Mouse (Mus musculus): ENCODE results near the gene Nrip1. TPM values are rescaled to one million over a fixed set of nuclear protein-coding genes. Genes with fewer than 3 reads are reported as not detected.

The Nrip1 gene
- total and polyA plus RNA-seq, 3 experiments = not detected

DNA sequence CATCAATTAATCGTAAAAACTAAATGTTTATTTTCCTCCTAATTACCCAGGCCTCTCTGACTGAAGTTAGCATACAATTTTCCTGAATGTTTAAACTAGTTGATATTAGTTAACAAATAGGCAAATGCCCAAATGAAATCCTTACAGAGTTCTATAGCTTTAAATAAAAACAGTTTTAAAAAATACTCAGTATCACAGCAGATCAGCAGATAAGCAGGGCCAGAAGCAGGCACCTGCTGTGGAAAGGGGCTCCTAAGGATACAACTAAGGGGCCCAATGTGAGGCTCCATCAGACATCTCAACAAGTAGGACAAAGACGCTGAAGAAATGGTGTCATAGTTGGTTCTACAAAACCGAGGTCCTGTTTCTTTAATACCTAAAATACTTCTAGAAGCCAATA lies 58.0 kb downstream of the Nrip1 start:
- H3K36me3 ChIP-seq (replicated peaks in 1 of 2; ENCODE audit: control insufficient read depth in 1 of 2, insufficient read depth in 1 of 2, low read length in 1 of 2) = no peaks in the 10 kb centered on the region
- no peak overlapping the region for H3K4me2 ChIP-seq (ENCODE audit: insufficient read depth, low read depth, poor library complexity, severe bottlenecking)
- TF ChIP-seq TBP (conservative IDR thresholded peaks at IDR 0.05; ENCODE audit: low read depth, low read length) = no peak
- no peak for TF ChIP-seq ELF1 (IDR thresholded peaks at IDR 0.05; ENCODE audit: low read depth, low read length)
- TF ChIP-seq CTCF (conservative IDR thresholded peaks at IDR 0.05 in 1 of 2, IDR thresholded peaks at IDR 0.05 in 1 of 2; ENCODE audit: low read depth in 2 of 2, low read length in 2 of 2) = no peak
- no peak for TF ChIP-seq SMC3 (IDR thresholded peaks at IDR 0.05; ENCODE audit: low read depth, low read length)
- no peak for TF ChIP-seq KAT2A (IDR thresholded peaks at IDR 0.05; ENCODE audit: insufficient replicate concordance, low read length)
- no peak for TF ChIP-seq RCOR1 (conservative IDR thresholded peaks at IDR 0.05; ENCODE audit: low read depth, low read length)
- TF ChIP-seq ZMIZ1 (IDR thresholded peaks at IDR 0.05; ENCODE audit: low read depth, low read length) = no peak
- TF ChIP-seq CHD2 (IDR thresholded peaks at IDR 0.05; ENCODE audit: low read length) = no peak
- no peak for TF ChIP-seq MAZ (IDR thresholded peaks at IDR 0.05; ENCODE audit: low read depth, low read length)
- TF ChIP-seq NELFE (IDR thresholded peaks at IDR 0.05; ENCODE audit: low read depth, low read length) = no peak
- TF ChIP-seq HCFC1 (IDR thresholded peaks at IDR 0.05; ENCODE audit: low read depth, low read length) = no peak
- TF ChIP-seq ZKSCAN1 (IDR thresholded peaks at IDR 0.05; ENCODE audit: borderline replicate concordance, low read depth, low read length) = no peak
- no peak for TF ChIP-seq MXI1 (IDR thresholded peaks at IDR 0.05; ENCODE audit: low read depth, low read length)
- TF ChIP-seq USF2 (conservative IDR thresholded peaks at IDR 0.05; ENCODE audit: low read depth, low read length) = no peak
- no peak for TF ChIP-seq EP300 (IDR thresholded peaks at IDR 0.05; ENCODE audit: low read length)
- no peak for TF ChIP-seq ZNF384 (IDR thresholded peaks at IDR 0.05; ENCODE audit: low read depth, low read length)
- TF ChIP-seq ZC3H11A (IDR thresholded peaks at IDR 0.05; ENCODE audit: low read depth, low read length) = no peak
- no peak for TF ChIP-seq GABPA (IDR thresholded peaks at IDR 0.05; ENCODE audit: insufficient replicate concordance, low read depth, low read length)
- TF ChIP-seq MAFK (IDR thresholded peaks at IDR 0.05; ENCODE audit: insufficient replicate concordance, low read length) = no peak
- no peak overlapping the region for H3K27ac ChIP-seq (ENCODE audit: insufficient read depth, low read depth)
- no peaks in the 10 kb centered on the region for H3K27me3 ChIP-seq (replicated peaks)
- H3K9me3 ChIP-seq (replicated peaks; ENCODE audit: low read length) = peaks cover 77% of the 10 kb centered on the region
- no peaks in the 10 kb centered on the region for H3K79me2 ChIP-seq (replicated peaks; ENCODE audit: control insufficient read depth, extremely low read depth, insufficient read depth, poor library complexity, severe bottlenecking)
- H3K9ac ChIP-seq (ENCODE audit: insufficient read depth, low read depth) = no peak overlapping the region
- in situ Hi-C loops (cut with MboI; ENCODE audit: low pct_ligation_motif_present, low pct_unique_long_range_greater_than_20kb, low sequenced_read_pairs) = no loop called here
- dilution Hi-C loops (cut with MboI; ENCODE audit: extremely low pct_ligation_motif_present, extremely low pct_unique_long_range_greater_than_20kb, low sequenced_read_pairs) = no loop called here
- H3K4me1 ChIP-seq (ENCODE audit: control insufficient read depth in 1 of 2, insufficient read depth in 2 of 2) = no peaks in the 10 kb centered on the region
- no peak for DNase-seq (ENCODE audit: extremely low read depth)
- H3K4me3 ChIP-seq (replicated peaks in 1 of 3; ENCODE audit: low read depth in 2 of 3, low read length in 2 of 3, poor library complexity in 1 of 3) = no peak overlapping the region

DNA sequence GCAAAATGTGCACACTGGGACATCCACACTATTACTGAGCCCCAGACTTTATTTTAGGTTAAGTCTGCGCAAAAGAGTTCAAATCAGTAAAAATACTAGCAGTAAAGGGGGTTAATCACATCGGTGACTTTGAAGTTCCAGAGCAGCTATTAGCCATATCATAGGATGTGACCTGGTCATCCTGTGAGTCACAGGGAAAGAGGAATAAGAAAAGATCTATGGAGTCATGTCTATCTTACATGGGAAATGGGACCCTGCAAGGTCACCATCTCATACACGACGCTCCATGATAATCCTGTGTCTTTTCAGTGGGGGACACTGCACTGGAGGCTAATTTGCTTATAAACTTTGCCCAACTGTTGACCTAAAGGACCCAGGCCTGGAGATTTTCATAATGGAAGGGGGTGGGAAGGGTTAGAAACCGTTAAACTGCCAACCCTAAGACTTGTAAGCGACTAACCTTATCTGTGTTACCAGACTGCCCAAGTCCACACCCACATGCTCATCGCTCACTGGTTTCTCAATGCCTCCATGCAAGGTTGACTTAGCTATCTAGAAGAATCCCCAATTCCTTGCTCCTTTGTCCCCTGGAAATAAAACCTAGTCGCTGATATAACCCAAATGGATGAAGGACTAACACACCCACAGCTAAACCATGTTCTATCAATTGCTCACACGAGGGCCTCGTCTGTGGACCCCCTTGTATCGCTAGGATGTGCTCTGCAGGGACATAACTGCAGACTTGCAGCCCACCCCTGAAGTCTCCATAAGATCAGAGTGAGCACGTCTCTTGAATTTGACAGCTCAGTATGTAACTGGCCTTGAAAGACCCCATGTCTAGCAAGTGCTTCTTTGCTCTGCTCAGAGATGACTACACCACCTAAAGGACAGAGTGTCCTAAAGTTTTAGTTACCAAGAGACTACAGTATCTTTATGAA lies 59.3 kb downstream of the Nrip1 start:
- in situ Hi-C loops (cut with MboI; ENCODE audit: low pct_ligation_motif_present, low pct_unique_long_range_greater_than_20kb, low sequenced_read_pairs) (no loop called here), dilution Hi-C loops (cut with MboI; ENCODE audit: extremely low pct_ligation_motif_present, extremely low pct_unique_long_range_greater_than_20kb, low sequenced_read_pairs) (no loop called here)
- Histone ChIP-seq H3K4me1 (ENCODE audit: control insufficient read depth in 1 of 2, insufficient read depth in 2 of 2) (no peaks in the 10 kb centered on the region), H3K4me3 (replicated peaks in 1 of 3; ENCODE audit: low read depth in 2 of 3, low read length in 2 of 3, poor library complexity in 1 of 3) (no peak overlapping the region), H3K4me2 (ENCODE audit: insufficient read depth, low read depth, poor library complexity, severe bottlenecking) (no peak overlapping the region), H3K27me3 (replicated peaks) (no peaks in the 10 kb centered on the region), H3K36me3 (replicated peaks in 1 of 2; ENCODE audit: control insufficient read depth in 1 of 2, insufficient read depth in 1 of 2, low read length in 1 of 2) (no peaks in the 10 kb centered on the region), H3K27ac (ENCODE audit: insufficient read depth, low read depth) (no peak overlapping the region), H3K79me2 (replicated peaks; ENCODE audit: control insufficient read depth, extremely low read depth, insufficient read depth, poor library complexity, severe bottlenecking) (no peaks in the 10 kb centered on the region), H3K9ac (ENCODE audit: insufficient read depth, low read depth) (no peak overlapping the region), H3K9me3 (replicated peaks; ENCODE audit: low read length) (peaks cover 81% of the 10 kb centered on the region)
- DNase-seq (ENCODE audit: extremely low read depth) = no peak
- TF ChIP-seq POLR2AphosphoS2 (IDR thresholded peaks at IDR 0.05; ENCODE audit: low read depth, low read length) (no peak), USF2 (conservative IDR thresholded peaks at IDR 0.05; ENCODE audit: low read depth, low read length) (no peak), EP300 (IDR thresholded peaks at IDR 0.05; ENCODE audit: low read length) (no peak), ELF1 (IDR thresholded peaks at IDR 0.05; ENCODE audit: low read depth, low read length) (no peak), MAX (IDR thresholded peaks at IDR 0.05; ENCODE audit: low read length) (no peak), MXI1 (IDR thresholded peaks at IDR 0.05; ENCODE audit: low read depth, low read length) (no peak), USF1 (IDR thresholded peaks at IDR 0.05; ENCODE audit: low read depth, low read length) (no peak), ETS1 (conservative IDR thresholded peaks at IDR 0.05; ENCODE audit: low read depth, low read length) (no peak), ZMIZ1 (IDR thresholded peaks at IDR 0.05; ENCODE audit: low read depth, low read length) (no peak), MYC (IDR thresholded peaks at IDR 0.05; ENCODE audit: low read depth, low read length) (no peak), POLR2A (IDR thresholded peaks at IDR 0.05; ENCODE audit: low read depth, low read length) (no peak), TBP (conservative IDR thresholded peaks at IDR 0.05; ENCODE audit: low read depth, low read length) (no peak), MAZ (IDR thresholded peaks at IDR 0.05; ENCODE audit: low read depth, low read length) (no peak), MEF2A (IDR thresholded peaks at IDR 0.05; ENCODE audit: borderline replicate concordance, low read depth, low read length) (no peak), GABPA (IDR thresholded peaks at IDR 0.05; ENCODE audit: insufficient replicate concordance, low read depth, low read length) (no peak)

All from CH12.LX (cell line).